Mouse (Mus musculus): ENCODE measurements around the gene Gstm5.
"Not testable (repeated sequence)": the region's sequence is repeated elsewhere in the genome, so short reads cannot be mapped to it uniquely, and the experiment has no call there.

Gene Gstm5

GRCm38 (mm10) chr3:107895720-107896569 lies at the start of gene Gstm5:
TSS of gene Gstm5 (plus strand) at chr3:107895821.
- DNase-seq (ENCODE audit: extremely low read depth, low read depth, low spot score): no peak

GRCm38 (mm10) chr3:107846175-107846574 lies 49.4 kb upstream of the Gstm5 start:
- no peak for DNase-seq (ENCODE audit: extremely low read depth, low read depth, low spot score)

- no peak for DNase-seq (ENCODE audit: extremely low read depth, low read depth, low spot score)
These were observed 48.8 kb upstream of the Gstm5 start for GRCm38 (mm10) chr3:107846835-107847234.

- DNase-seq (ENCODE audit: extremely low read depth, low read depth, low spot score): no peak
These were observed 47.5 kb upstream of the Gstm5 start for GRCm38 (mm10) chr3:107848126-107848525.

GRCm38 (mm10) chr3:107849000-107849692 lies 46.5 kb upstream of the Gstm5 start:
- no peak for DNase-seq (ENCODE audit: extremely low read depth, low read depth, low spot score)

GRCm38 (mm10) chr3:107849693-107850031 lies 46.0 kb upstream of the Gstm5 start:
- DNase-seq (ENCODE audit: extremely low read depth, low read depth, low spot score): no peak

GRCm38 (mm10) chr3:107850418-107851031 lies 45.1 kb upstream of the Gstm5 start:
- DNase-seq (ENCODE audit: extremely low read depth, low read depth, low spot score): no peak

- DNase-seq (ENCODE audit: extremely low read depth, low read depth, low spot score): no peak
These were observed 42.8 kb upstream of the Gstm5 start for GRCm38 (mm10) chr3:107852786-107853185.

- no peak for DNase-seq (ENCODE audit: extremely low read depth, low read depth, low spot score)
These were observed 42.1 kb upstream of the Gstm5 start for GRCm38 (mm10) chr3:107853232-107854181.

- no peak for DNase-seq (ENCODE audit: extremely low read depth, low read depth, low spot score)
These were observed 40.3 kb upstream of the Gstm5 start for GRCm38 (mm10) chr3:107855368-107855767.

- DNase-seq (ENCODE audit: extremely low read depth, low read depth, low spot score): no peak
These were observed 38.0 kb upstream of the Gstm5 start for GRCm38 (mm10) chr3:107857646-107858045.

- not testable (repeated sequence) for DNase-seq (ENCODE audit: extremely low read depth, low read depth, low spot score)
These were observed 34.1 kb upstream of the Gstm5 start for GRCm38 (mm10) chr3:107861483-107861882.

- DNase-seq (ENCODE audit: extremely low read depth, low read depth, low spot score): no peak
These were observed 33.1 kb upstream of the Gstm5 start for GRCm38 (mm10) chr3:107862471-107862870.

- no peak for DNase-seq (ENCODE audit: extremely low read depth, low read depth, low spot score)
These were observed 32.1 kb upstream of the Gstm5 start for GRCm38 (mm10) chr3:107863471-107863870.

GRCm38 (mm10) chr3:107863898-107864603 lies 31.6 kb upstream of the Gstm5 start:
- DNase-seq (ENCODE audit: extremely low read depth, low read depth, low spot score): no peak

- no peak for DNase-seq (ENCODE audit: extremely low read depth, low read depth, low spot score)
These were observed 30.1 kb upstream of the Gstm5 start for GRCm38 (mm10) chr3:107865364-107866091.

GRCm38 (mm10) chr3:107867086-107867485 lies 28.5 kb upstream of the Gstm5 start:
- no peak for DNase-seq (ENCODE audit: extremely low read depth, low read depth, low spot score)

- no peak for DNase-seq (ENCODE audit: extremely low read depth, low read depth, low spot score)
These were observed 27.2 kb upstream of the Gstm5 start for GRCm38 (mm10) chr3:107868452-107868851.

GRCm38 (mm10) chr3:107869097-107869496 lies 26.5 kb upstream of the Gstm5 start:
- no peak for DNase-seq (ENCODE audit: extremely low read depth, low read depth, low spot score)
